Mouse (Mus musculus) lung, postnatal 0 days (tissue): Measurements from ENCODE around the gene Dvl2. TPM values are rescaled to one million over a fixed set of nuclear protein-coding genes. Genes with fewer than 3 reads are reported as not detected.
"Not testable (repeated sequence)": the region's sequence is repeated elsewhere in the genome, so short reads cannot be mapped to it uniquely, and the experiment has no call there.

Source experiments
- ATAC-seq: fragments of 200-750 bp; cut with Nextera tagmentation; 2 replicates; pipeline ENCODE4 v1.8.0; 2017; ENCODE audit warnings: moderate library complexity
- DNase-seq: peaks from one replicate; pipeline ENCODE4 v3.0.0-alpha.2; 2016; ENCODE audit warnings: low spot score
- H3K27ac ChIP-seq: fragments of 300-500 bp; sonication (generic); 2 replicates; pipeline ENCODE4 v1.5.1; 2014; ENCODE audit warnings: antibody characterized with exemption, mild to moderate bottlenecking, low read length, mixed read lengths
- H3K27me3 ChIP-seq: fragments of 300-500 bp; sonication (generic); replicated peaks from 2 replicates; pipeline ENCODE4 v1.6.1; 2014; ENCODE audit warnings: low read length, mixed read lengths; ENCODE audit not compliant: insufficient read depth
- H3K36me3 ChIP-seq: fragments of 300-500 bp; sonication (generic); 2 replicates; pipeline ENCODE4 v1.6.1; 2014; ENCODE audit warnings: low read length, mixed read lengths; ENCODE audit not compliant: insufficient read depth
- H3K4me1 ChIP-seq: fragments of 300-500 bp; sonication (generic); 2 replicates; pipeline ENCODE4 v1.6.1; 2014; ENCODE audit warnings: antibody characterized with exemption, low read depth, low read length, mixed read lengths; ENCODE audit not compliant: insufficient read depth
- H3K4me2 ChIP-seq: fragments of 300-500 bp; sonication (generic); replicated peaks from 2 replicates; pipeline ENCODE4 v1.6.1; 2014; ENCODE audit warnings: low read depth, mild to moderate bottlenecking, low read length, moderate library complexity, mixed read lengths
- H3K4me3 ChIP-seq: fragments of 300-500 bp; sonication (generic); 2 replicates; pipeline ENCODE4 v1.5.1; 2014; ENCODE audit warnings: low read depth, low read length
- H3K9ac ChIP-seq: fragments of 300-500 bp; sonication (generic); replicated peaks from 2 replicates; pipeline ENCODE4 v1.6.1; 2014; ENCODE audit warnings: low read depth, mild to moderate bottlenecking
- H3K9me3 ChIP-seq: fragments of 300-500 bp; sonication (generic); 2 replicates; pipeline ENCODE4 v1.6.1; 2016; ENCODE audit warnings: low read length, mixed read lengths
- CTCF ChIP-seq: IDR thresholded peaks from 2 replicates; pipeline ENCODE4 v1.5.1; 2016; ENCODE audit warnings: antibody characterized with exemption, mild to moderate bottlenecking
- EP300 ChIP-seq: IDR thresholded peaks from 2 replicates; pipeline ENCODE4 v1.6.1; 2016; ENCODE audit warnings: antibody characterized with exemption, mild to moderate bottlenecking, control low read depth
- WGBS: fragments of 180-500 bp; shearing (Covaris S2); extraction: QIAGEN DNeasy Blood & Tissue Kit; methylation state at CpG from one replicate; pipeline ENCODE4 v1.1.7; 2014; 5-methylcytosine and 5-hydroxymethylcytosine counted together
- polyA plus RNA-seq: library from polyadenylated mRNA; unstranded; fragments of >200 nt; fragmentation: Nextera tagmentation; extraction: Ambion mirVana; gene quantifications from 2 replicates; pipeline ENCODE4 v1.2.1, GENCODE M21; 2015

The Dvl2 gene
- polyA plus RNA-seq: 14.6 and 15.1 TPM in 2 replicates

DNA sequence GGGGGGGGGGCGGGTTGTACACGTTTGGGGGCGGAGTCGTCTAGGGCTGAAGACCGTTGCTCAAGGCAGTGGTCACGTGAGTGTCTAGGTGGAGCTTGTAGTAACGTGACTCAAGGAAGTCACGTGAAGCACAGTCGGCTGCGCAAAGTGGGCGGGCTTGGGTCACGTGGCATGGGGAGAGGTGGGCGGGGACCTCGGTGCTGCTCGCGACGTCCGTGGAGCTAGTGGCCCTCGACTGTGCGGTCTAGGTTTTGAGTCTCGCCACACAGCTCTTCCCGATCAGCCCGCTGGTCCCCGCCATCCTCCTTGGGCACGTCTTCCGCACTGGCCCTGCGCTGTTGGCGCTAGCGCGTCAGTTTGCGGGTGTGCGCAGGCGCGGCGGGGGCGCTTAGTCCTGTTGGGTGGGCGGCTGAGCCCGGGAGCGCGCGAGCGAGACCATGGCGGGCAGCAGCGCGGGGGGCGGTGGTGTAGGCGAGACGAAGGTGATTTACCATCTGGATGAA, at the start of gene Dvl2:
Gene Dvl2 (plus strand): TSS at position 200 of the 503 bp plus-strand sequence.
- TF ChIP-seq EP300 (peak; percentile 21; the same call in 1 of the 2 replicates), CTCF (no peak)
- H3K9me3 ChIP-seq: no peaks in the 10 kb centered on the region
- ATAC-seq (peak; percentile 61), DNase-seq (peak; percentile 99)
- under 1% methylated on average over 41 of the region's 48 CpGs for WGBS
- H3K27me3 ChIP-seq: no peaks in the 10 kb centered on the region
- H3K4me3 ChIP-seq: peak within 1 kb of the TSS; percentile 79
- H3K36me3 ChIP-seq: 0 out of 2 replicates have a peak, but pooled peaks cover 13% of the 10 kb centered on the region
- peak within 1 kb of the TSS; percentile 94 for H3K4me2 ChIP-seq
- peak within 1 kb of the TSS; percentile 91 for H3K27ac ChIP-seq
- peak within 1 kb of the TSS; percentile 59 for H3K9ac ChIP-seq
- H3K4me1 ChIP-seq: peaks cover 16% of the 10 kb centered on the region

DNA sequence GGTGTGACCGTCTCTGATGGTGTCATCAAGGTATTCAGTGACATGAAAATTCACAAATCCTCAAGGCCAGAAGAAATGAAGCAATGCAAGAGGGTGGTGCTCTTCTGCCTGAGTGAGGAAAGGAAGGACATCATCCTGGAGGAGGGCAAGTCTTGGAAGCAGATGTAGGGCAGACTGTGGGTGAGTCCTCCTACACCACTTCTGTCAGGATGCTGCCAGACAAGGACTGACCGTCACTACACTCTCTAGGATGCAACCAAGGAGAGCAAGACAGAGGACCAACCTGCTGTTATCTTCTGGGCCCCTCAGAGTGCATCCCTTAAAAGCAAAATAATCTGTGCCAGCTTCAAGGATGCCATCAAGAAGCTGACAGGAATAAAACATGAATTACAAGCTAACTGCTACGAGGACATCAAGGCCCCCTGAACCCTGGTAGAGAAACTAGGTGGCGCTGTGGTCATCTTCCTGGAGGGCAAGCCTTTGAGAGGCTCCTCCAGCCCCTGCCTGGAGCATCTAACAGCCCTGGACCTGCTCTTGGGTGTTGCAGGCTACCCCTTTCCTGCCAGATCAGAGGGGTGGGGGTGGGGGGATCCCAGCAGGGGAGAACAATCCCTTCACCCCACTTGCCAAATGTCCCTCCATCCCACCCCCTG, 49.5 kb upstream of the Dvl2 start:
- ATAC-seq: no peak
- no peaks in the 10 kb centered on the region for H3K36me3 ChIP-seq
- H3K4me2 ChIP-seq: no peak overlapping the region
- no peaks in the 10 kb centered on the region for H3K27me3 ChIP-seq
- H3K9me3 ChIP-seq: no peaks in the 10 kb centered on the region
- TF ChIP-seq CTCF (peak; percentile 46; the same call in 1 of the 2 replicates), EP300 (no peak)
- no peak overlapping the region for H3K27ac ChIP-seq
- peak; percentile 43 for DNase-seq
- no peak overlapping the region for H3K4me3 ChIP-seq
- H3K9ac ChIP-seq: no peak overlapping the region
- WGBS: 39% methylated on average over 4 of the region's 4 CpGs
- H3K4me1 ChIP-seq: no peaks in the 10 kb centered on the region

DNA sequence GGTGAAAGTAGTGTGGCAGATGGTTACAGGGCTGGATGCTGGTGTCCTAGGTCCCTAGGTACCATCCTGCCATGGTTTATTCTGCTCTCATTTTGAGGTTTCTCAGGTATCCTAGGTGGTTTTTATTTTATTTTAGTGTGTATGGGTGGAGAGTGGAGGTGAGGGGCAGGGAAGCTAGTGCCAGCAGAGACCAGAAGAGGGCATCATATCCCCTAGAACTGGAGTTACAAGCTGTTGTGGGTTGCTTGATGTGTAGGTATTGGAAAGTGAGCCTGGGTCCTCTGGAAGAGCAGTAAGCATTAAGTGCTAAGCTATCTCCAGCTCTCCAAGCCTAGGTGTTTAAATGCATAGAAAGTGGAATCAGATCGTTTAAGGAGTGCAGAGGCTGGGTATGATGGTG, 48.1 kb upstream of the Dvl2 start:
- DNase-seq: no peak
- Histone ChIP-seq H3K27me3 (no peaks in the 10 kb centered on the region), H3K27ac (no peak overlapping the region), H3K9ac (no peak overlapping the region), H3K4me3 (no peak overlapping the region), H3K36me3 (no peaks in the 10 kb centered on the region), H3K4me2 (no peak overlapping the region), H3K4me1 (no peaks in the 10 kb centered on the region), H3K9me3 (no peaks in the 10 kb centered on the region)
- WGBS: 31% methylated on average over 1 of the region's 1 CpGs
- peak; percentile 57 for TF ChIP-seq CTCF
- TF ChIP-seq EP300: no peak
- ATAC-seq: no peak

DNA sequence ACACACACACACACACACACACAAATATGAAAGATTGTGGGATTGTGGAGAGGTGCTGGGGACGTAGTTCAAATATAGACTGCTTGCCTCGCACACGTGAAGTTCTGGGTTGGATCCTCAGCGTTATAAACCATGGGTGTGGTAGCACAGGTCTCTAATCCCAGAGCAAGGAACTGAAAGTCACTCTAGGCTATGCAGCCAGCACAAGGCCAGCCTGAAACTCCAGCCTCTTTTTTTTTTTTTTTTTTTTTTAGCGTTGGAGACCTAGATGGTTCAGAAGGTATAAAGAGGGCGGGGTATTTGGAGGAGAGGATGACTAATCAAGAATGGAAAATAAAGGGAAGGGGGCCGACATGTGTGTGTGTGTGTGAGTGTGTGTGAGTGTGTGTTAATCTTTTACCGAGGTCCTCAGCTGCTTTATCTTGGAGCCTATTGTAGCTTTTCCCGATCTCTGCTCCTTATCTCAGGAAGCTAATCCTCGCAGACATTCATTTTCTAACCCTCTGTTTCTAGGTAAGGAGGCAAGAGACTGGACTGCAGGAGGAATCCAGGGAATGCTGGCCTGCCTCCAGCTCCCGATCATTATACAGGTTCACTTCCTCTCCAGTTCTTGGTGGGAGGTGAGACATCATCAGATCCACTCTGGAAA, 47.0 kb upstream of the Dvl2 start:
- Histone ChIP-seq H3K27me3 (no peaks in the 10 kb centered on the region), H3K27ac (no peak overlapping the region), H3K9me3 (no peaks in the 10 kb centered on the region), H3K9ac (no peak overlapping the region), H3K4me1 (no peaks in the 10 kb centered on the region), H3K4me3 (no peak overlapping the region), H3K4me2 (no peak overlapping the region), H3K36me3 (no peaks in the 10 kb centered on the region)
- no peak for TF ChIP-seq CTCF
- no peak for TF ChIP-seq EP300
- no peak for DNase-seq
- 27% methylated on average over 11 of the region's 11 CpGs for WGBS
- ATAC-seq: no peak

DNA sequence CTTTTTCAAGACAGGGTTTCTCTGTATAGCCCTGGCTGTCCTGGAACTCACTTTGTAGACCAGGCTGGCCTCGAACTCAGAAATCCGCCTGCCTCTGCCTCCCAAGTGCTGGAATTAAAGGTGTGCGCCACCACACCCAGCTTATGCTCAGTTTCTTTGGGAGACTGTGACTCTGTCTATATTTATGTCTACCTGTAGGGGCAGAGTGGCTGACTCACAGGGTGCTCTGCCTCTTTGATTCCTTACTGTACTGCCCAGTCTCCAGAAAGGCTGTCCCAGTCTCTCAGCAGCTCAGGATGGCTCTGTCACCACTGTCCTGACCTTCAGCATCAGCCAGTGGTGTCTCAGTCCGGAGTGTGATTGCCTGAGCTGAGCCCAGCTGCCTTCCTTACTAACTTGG, 44.8 kb upstream of the Dvl2 start:
- H3K4me3 ChIP-seq, H3K9ac ChIP-seq, H3K36me3 ChIP-seq, H3K9me3 ChIP-seq, H3K27ac ChIP-seq, ATAC-seq, H3K27me3 ChIP-seq, H3K4me2 ChIP-seq, H3K4me1 ChIP-seq, DNase-seq: not testable (repeated sequence)
- WGBS: 56% methylated on average over 2 of the region's 4 CpGs

DNA sequence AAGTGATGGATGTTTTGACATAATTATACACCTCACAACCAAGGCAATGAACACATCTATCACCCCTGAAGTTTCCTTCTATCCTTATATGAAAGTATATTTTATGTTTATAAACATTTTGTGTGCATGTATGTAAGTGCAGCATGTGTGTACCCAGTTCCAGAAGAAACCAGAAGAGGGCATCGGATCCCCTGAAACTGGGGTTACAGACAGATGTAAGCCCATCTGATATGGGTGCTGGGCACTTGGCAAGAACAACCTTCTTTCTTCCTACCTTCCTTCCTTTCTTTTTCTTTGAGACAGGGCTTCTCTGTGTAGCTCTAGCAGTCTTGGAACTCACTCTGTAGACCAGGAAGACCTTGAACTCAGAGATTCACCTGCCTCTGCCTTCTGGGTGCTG, 44.2 kb upstream of the Dvl2 start:
- Histone ChIP-seq H3K36me3 (no peaks in the 10 kb centered on the region), H3K4me2 (no peak overlapping the region), H3K9ac (no peak overlapping the region), H3K4me3 (no peak overlapping the region), H3K4me1 (no peaks in the 10 kb centered on the region), H3K27ac (no peak overlapping the region), H3K27me3 (no peaks in the 10 kb centered on the region), H3K9me3 (no peaks in the 10 kb centered on the region)
- TF ChIP-seq EP300: no peak
- TF ChIP-seq CTCF: peak; percentile 32
- no peak for ATAC-seq
- DNase-seq: no peak
- 78% methylated on average over 1 of the region's 1 CpGs for WGBS
